Mouse (Mus musculus) hindlimb bud, embryonic 11.5 days (tissue): ENCODE measurements around the gene Vmn2r85.
"Not testable (repeated sequence)": the region's sequence is repeated elsewhere in the genome, so short reads cannot be mapped to it uniquely, and the experiment has no call there.

Source experiments
- DNase-seq: peaks from one replicate; pipeline ENCODE4 v3.0.0-alpha.2; 2012; ENCODE audit warnings: low read depth, low spot score; ENCODE audit errors: extremely low spot score

The Vmn2r85 gene

DNA sequence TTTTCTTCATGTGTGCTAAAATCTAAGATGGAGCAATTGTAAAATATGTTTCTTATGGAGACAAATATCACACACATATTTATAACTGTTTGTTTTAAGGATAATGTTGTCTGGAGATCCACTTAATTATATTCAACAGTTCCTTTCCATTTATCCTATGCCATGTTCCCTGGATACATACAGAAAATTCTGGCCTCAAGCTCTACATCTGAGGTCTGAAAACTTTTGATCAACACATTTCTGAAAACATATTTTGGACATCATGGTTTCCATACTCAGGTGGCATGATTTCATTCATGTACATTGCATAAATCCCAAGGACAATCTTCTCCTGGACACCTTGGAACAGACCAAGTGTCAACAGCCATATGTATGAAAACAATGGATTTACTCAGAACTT lies at the start of gene Vmn2r85:
Vmn2r85 (minus strand) TSS at position 101 of the 400 bp plus-strand sequence.
- not testable (repeated sequence) for DNase-seq

DNA sequence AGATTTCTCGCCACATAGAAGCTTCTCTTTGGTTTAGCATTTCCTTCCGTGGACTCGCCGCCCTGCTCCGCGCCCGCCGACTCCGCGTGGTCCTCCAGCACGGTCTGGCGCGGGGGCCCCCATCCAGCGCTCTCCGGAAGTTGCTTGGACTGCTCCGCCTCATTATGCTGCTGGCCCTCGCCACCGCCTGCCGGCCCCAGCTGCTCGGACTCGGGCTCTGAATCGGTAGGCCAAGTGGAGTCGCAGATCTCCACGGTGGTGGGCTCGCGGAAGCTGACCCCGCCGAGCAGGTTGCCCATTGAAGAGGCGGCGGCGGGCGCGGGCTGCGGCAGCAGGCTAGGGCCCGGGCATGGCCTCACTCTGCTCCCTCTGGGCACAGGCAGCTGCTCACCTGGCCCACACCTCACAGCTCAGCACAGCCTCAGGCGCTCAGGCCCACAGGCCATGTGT lies 40.8 kb upstream of the Vmn2r85 start:
- no peak for DNase-seq

DNA sequence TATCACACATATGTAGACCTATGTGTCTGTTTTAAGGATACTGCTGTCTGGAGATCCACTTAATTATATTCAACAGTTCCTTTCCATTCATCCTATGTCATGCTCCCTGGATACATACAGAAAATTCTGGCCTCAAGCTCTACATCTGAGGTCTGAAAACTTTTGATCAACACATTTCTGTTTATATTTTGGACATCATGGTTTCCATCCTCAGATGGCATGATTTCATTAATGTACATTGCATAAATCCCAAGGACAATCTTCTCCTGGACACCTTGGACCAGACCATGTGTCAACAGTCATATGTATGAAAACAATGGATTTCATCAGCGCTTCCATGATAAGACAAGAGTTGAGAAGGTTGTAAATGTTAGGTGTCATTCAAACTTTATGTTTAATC lies 26.4 kb upstream of the Vmn2r85 start, which contains the start of gene Vmn2r86:
Vmn2r86 (minus strand) TSS at position 101 of the 400 bp plus-strand sequence.
- not testable (repeated sequence) for DNase-seq

DNA sequence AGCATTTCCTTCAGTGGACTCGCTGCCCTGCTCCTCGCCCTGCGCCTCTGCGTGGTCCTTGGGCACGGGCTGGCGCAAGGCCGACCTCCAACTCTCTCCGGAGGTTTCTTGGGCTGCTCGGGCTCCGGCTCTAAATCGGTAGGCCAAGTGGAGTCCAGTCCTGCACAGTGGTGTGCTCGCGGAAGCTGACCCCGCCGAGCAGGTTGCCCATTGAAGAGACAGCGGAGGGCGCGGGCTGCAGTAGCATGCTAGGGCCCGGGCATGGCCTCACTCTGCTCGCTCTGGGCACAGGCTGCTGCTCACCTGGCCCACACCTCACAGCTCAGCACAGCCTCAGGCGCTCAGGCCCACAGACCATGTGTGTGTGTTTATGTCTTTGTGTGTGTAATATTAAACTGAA lies 15.3 kb upstream of the Vmn2r85 start:
- no peak for DNase-seq

DNA sequence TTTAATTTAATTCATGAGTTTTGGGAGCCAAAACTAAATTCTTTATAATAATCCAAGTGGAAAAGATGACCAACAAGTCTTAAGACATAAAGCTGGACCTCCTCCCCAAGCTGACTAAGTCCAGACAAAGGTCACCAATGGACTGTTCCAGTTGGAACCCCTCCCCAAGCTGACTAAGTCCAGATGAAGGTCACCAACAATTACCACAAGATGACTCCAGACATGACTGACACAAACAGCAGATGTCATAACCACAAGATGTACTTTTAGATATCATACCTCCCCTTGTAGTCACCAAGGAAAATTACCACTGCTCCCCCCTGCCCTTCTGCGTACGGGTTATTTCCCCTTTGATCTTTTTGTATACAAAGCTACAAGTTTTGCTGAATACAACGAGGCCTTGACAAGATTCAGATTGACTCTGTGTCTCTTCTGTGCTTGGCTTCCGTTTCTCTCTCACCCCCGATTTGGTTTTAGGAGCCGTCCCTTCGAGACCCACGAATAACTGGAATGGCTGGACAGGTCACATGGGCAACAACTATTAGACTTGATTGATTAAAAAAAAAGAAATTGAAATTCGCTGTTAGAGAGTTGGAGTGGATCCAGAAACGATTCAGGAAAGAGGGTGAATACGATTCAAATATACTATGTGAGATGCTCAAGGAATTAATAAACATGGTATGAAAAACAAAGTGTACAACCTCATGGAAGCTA lies 4.8 kb upstream of the Vmn2r85 start:
- not testable (repeated sequence) for DNase-seq

DNA sequence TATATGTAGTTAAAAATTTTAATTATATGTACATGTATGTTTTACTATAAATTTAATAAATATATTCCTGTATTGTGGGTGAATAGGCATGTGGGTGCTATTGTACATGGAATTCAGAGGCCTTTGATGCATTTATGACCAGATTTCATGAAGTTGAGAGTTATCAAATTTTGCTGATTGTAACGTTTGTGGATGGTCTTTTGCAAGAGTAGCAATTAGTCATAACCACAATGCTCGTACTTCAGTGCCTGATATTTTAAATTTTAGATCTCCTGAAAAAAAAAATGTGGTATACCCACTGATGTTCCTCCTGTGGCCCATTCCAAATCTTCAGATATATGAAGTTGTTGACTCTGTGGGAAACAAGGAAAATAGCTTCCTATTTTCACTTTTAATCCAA lies 7.1 kb downstream of the Vmn2r85 start:
- not testable (repeated sequence) for DNase-seq

DNA sequence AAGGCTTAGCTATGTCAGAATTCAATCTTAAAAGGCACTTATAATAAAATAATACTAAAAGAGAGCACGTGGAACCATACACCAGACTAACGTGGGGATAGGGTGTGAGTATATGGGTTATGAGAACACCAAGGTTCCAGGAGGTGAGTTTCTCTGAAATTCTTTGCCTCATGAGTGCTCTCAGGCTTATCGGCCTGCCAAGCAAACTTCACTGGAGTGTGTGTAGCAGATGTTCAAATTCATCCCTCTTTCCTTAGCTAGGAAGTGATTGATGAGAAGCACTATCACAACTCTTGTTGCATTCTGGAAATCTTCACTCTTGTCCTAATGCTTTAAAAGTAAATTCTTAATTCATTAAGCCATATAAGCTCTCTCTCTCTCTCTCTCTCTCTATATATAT lies 9.1 kb downstream of the Vmn2r85 start:
- DNase-seq: no peak

DNA sequence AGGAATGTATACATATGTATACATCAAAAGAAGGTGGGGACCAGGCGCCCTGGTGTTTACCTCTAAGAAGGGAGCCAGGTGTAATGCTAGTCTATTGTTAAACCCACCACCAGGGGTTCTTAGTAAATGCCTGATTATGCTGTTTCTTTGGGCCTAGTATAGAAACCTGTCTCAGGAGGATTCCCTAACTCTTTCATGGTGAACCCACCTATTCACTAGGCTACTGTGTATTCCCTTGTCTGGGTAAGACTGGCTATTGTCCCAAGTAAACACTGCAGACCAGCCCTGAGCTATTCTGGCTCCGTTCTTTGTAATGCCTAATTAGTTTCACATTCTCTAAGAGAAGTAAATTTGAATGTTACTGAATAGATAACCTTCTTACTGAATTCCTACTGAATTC lies 9.5 kb downstream of the Vmn2r85 start:
- DNase-seq: not testable (repeated sequence)

DNA sequence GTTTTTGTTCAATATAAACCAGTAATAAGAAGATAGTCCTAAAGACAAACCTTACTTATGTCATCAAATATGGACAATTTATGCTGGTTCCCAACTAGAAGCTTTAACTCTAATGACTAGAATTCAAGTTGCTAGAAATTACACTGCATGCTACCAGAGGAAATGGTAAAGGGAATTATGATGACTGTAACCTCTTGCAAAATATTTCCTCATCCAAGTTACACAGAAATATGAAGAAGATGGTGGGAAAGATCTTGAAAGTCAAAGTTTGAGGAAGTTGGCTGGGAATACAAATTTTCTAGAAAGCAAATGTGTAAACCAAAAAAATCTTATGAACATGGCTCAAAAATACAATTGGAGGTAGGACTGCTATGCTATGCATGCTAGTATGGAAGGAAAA lies 13.2 kb downstream of the Vmn2r85 start:
- not testable (repeated sequence) for DNase-seq

DNA sequence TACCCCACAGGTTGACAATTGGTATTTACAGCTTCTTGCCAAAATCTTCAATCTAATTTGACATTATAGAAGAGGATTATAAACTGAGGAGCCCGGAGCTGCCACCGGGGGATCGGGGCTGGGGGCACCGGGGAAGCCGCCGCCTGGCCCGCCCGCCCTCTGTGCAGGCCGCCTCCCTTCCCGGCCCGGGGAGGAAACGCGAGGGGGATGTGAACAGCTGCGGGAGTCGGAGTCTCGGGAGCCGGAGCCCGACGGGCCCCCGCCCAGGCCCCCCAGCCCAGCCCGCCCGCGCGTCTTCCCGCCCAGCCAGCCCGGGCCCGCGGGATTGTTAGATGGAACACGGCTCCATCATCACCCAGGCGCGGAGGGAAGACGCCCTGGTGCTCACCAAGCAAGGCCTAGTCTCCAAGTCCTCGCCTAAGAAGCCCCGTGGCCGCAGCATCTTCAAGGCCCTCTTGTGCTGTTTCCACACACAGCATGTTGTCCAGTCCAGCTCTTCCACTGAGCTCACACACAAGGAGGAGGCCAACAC lies 17.3 kb downstream of the Vmn2r85 start:
- not testable (repeated sequence) for DNase-seq

DNA sequence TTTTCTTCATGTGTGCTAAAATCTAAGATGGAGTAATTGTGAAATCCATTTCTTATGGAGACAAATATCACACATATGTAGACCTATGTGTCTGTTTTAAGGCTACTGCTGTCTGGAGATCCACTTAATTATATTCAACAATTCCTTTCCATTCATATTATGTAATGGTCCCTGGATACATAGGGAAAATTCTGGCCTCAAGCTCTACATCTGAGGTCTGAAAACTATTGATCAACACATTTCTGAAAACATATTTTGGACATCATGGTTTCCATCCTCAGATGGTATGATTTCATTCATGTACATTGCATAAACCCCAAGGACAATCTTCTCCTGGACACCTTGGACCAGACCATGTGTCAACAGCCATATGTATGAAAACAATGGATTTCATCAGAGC lies 35.3 kb downstream of the Vmn2r85 start, which contains the start of gene Vmn2r84:
Vmn2r84 (minus strand) TSS at position 101 of the 400 bp plus-strand sequence.
- no peak for DNase-seq

DNA sequence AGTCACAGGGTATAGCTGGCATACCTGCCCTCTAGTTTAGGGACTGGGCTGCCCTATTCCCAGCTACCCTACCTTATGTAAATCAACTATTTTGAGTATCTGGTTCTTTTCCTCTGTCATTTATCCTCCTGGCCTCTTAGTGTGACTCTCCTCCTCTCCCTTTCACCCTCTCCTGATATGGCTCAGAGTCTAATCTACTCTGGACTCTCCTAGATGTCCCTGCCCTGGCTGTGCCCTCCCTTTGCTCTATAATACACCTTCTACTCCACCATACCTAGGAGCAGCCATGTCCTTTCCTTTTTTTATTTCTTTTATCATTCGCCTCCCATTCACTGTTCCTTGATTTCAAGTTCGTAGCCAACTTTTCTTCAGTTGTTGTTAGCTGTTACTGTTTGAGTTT lies 54.4 kb downstream of the Vmn2r85 start:
- DNase-seq: no peak

DNA sequence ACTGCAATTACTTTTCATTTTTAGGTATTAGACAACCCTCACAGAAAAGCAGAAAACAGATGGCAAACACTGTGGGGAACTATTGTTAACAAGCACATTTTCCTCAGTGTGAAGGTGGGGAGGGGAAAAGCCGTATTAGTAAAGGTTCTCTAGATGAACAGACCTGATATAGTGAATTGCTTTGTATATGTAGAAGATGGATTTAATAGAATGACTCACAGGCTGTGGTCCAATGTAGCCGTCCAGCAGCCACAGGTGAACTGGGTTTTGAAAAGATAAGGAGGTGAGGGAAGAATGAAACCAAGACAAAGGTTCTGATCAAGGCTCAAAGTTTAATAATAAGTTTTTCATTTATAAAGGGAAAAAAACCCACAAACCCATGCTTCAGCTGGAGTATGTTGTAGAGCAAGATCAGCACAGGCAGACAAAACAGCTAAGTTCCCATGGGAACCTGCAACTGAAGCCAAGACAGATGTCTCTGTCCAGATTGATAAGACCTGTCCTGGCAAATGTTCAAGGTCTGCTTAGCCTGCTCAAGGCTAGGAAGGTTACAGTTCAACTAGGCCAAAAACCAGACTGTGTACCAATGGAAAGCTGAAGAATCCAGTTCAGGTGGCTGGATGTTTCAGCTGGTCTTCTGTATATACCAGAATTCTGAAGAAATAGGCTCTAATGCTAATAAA lies 56.9 kb downstream of the Vmn2r85 start:
- DNase-seq: no peak

DNA sequence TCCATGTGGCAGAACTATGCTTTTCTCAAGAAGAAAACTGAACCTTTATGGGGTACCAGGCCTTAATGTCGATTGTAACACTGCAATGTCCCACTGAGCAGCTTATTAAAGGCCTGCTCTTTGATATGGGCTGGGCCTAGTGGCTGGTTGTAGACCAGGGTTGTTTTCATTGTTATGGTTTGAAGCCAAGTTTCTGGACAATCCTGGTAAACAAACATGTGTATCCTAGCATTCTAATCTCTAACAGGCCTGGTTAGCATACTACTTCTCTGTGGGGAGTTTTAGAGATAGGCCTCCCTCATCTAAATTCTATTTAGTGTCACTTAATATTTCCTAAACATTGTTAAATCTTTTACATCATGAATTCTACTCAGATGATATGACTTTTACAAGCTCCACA lies 57.9 kb downstream of the Vmn2r85 start:
- DNase-seq: no peak

DNA sequence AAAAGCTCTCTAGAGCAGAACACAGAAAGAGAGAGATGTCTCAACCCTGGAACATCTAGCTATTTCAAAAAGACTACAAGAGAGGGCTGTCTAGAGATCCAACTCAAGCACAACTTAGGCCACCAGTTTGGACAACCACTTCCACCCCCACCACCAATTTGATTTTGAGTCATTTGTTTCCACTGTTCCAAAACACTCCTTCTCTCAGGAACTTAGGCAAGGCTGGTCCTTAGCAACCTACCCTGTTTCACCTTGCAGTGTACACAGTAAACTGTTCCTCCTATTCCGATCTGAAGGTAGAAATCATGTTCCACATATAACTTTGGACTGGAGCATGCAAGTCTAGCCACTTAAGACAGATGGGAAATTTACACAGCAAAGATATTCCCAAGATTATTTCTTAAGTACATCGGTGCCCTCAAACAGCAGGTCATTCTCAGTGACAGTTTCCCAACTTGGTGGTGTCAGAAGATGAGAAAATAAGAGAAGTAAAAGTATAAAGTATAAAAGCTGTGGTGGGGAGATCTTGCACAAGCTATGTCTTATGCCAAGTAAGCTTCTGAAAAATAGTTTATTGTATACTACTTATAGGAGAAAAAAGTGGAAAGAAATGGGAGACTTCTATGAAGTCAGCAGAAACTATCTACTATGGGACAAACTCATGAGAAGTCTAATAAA lies 59.4 kb downstream of the Vmn2r85 start:
- no peak for DNase-seq

DNA sequence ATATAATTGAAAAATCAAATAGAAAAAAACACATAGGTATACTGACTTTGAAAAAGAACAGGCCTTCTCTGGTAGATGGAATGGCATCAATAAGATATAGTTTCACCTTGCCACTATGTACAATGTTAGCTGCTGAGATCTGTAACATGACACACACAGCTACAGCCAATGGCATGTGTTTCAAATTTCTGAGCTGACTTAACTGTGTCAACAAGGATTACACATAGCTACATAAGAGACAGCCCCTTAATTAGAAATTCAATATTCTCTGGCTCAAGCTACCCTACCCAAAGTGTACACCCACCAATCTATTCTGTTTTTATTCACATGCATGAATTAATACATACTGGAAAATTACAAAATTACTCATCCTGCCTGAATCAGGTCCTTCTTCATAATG lies 61.1 kb downstream of the Vmn2r85 start:
- no peak for DNase-seq

DNA sequence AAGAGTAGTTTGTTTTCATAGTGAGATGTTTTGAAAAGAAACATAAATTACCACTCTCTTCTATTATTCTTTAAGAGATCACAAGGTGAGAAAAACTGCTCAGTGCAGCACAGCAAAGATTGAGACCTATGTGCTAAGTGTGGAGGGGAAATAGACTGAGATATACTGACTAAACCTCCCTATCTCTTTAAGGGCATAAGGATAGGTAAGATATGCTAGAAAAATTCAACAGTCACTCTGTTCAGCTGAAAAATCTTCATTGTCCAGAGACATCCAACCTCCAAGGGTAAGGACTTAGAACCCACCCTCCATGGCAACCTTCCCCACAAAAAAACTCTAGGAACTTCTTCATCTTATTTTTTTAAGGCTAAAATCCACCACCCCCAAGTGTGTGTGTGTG lies 64.7 kb downstream of the Vmn2r85 start:
- DNase-seq: no peak
